Mouse (Mus musculus) frontal cortex, adult 2 months (tissue): Measurements from ENCODE around the gene Rab36. TPM values are rescaled to one million over a fixed set of nuclear protein-coding genes. Genes with fewer than 3 reads are reported as not detected.

ENCODE experiments used
- DNase-seq, 2 experiments: peaks; one replicate each; pipeline ENCODE4 v3.0.0; 2022; ENCODE audit warnings: low spot score in 1 of 2; ENCODE audit errors: extremely low spot score in 1 of 2
- polyA plus RNA-seq: library from polyadenylated mRNA; depleted of rRNA; stranded (reverse); fragments of >200 nt; gene quantifications from 2 replicates; pipeline ENCODE4 v1.2.3, GENCODE M21; 2012; rRNA removed

Gene Rab36
- 41.6 TPM in 2 replicates for polyA plus RNA-seq

- peak; percentile 94 to 96 for DNase-seq
These were observed at the start of gene Rab36 for GRCm38 (mm10) chr10:75036883-75037379. Rab36 (plus strand) TSS chr10:75037058.

- DNase-seq, result no peak
These were observed 49.0 kb upstream of the Rab36 start for GRCm38 (mm10) chr10:74987698-74988470.

- no peak for DNase-seq
These were observed 47.0 kb upstream of the Rab36 start for GRCm38 (mm10) chr10:74989814-74990213.

GRCm38 (mm10) chr10:74990584-74991322 lies 46.1 kb upstream of the Rab36 start:
- DNase-seq, result no peak

DNA sequence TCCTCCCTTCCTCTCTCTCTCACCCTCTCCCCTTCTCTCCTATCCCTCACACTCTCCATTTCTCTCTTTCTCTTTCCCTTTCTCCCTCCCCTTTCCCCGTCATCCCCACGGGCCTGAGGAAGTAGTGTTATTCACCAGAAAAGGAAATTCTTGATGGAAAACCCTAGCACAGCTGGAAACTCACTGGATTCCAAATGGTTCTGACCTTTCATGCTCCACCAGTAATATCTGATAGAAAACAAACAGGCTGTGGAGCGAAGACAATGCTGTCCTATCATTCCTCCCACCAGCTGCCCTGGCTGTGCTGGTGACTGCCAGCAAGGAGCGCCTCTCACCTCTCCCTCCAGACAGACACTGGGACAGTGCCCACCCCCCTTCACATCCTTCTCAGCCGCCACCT lies 42.0 kb upstream of the Rab36 start:
- no peak for DNase-seq

- DNase-seq, result peak in 1 of 2 experiments; percentile 65
These were observed 41.5 kb upstream of the Rab36 start for GRCm38 (mm10) chr10:74995377-74995776.

GRCm38 (mm10) chr10:75001391-75001790 lies 35.5 kb upstream of the Rab36 start:
- no peak for DNase-seq

GRCm38 (mm10) chr10:75004067-75004466 lies 32.8 kb upstream of the Rab36 start:
- no peak for DNase-seq

- peak; percentile 79 to 83 for DNase-seq
These were observed 29.8 kb upstream of the Rab36 start for GRCm38 (mm10) chr10:75006889-75007662.

GRCm38 (mm10) chr10:75010704-75011103 lies 26.2 kb upstream of the Rab36 start:
- no peak for DNase-seq

GRCm38 (mm10) chr10:75015465-75015864 lies 21.4 kb upstream of the Rab36 start:
- no peak for DNase-seq

DNA sequence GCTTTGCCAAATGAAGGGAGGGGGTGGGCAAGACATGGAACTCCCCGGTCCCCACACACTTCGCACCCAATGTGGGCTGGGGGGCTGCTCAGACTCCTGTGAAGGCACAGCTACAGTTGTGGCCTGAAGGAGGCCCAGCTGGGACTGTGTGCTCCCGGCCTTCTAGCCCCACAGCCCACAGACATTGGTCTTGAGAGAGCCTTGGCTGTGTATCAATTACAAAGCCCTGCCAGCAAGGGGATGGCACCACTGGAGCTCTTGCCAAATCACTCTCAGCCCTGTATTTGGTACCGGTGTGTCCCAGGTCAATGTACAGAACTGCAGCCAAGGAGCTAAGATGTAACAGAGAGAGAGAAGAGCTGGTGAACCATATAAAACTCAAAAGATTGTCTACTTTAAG lies 20.4 kb upstream of the Rab36 start:
- DNase-seq, result no peak

DNA sequence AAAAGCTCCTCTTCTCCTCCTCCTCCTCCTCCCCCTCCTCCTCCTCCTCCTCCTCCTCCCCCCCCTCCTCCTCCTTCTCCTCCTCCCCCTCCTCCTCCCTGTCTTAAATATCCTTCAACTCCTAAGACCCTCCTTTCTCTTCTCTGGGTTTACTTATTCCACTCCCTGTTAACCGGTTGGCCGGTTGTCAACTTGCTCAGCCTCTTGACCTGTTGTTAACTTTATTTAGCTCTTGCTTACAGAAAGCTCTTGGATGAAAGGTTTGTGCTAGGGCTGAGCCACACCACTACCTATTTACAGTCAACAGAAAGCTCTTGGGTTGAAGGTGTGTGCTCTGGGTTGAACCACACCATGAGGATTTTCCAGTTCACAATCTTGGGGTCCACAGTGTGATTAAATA lies 16.6 kb upstream of the Rab36 start:
- DNase-seq, result no peak

- DNase-seq, result peak; percentile 60 to 96
These were observed 15.7 kb upstream of the Rab36 start for GRCm38 (mm10) chr10:75021138-75021537.

GRCm38 (mm10) chr10:75026491-75026890 lies 10.4 kb upstream of the Rab36 start:
- no peak for DNase-seq

DNA sequence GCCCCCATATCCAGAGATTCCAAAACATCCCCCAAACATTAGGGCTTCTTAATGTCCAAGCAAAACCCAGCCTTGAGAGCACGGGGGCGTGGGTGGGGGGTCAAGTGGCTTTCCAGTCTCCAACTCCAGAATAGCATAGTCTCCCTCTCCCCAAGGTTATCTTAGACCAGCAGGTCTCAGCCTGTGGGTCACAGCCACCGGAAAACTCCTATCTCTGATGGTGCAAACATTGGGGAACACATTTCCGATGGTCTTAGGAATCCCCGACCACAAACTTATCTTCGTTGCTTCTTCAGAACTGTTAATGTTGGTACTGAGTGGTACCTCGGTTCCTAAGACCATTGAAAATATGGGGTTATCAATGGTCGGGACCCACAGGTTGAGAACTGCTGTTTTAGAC lies 8.1 kb upstream of the Rab36 start:
- DNase-seq, result no peak

DNA sequence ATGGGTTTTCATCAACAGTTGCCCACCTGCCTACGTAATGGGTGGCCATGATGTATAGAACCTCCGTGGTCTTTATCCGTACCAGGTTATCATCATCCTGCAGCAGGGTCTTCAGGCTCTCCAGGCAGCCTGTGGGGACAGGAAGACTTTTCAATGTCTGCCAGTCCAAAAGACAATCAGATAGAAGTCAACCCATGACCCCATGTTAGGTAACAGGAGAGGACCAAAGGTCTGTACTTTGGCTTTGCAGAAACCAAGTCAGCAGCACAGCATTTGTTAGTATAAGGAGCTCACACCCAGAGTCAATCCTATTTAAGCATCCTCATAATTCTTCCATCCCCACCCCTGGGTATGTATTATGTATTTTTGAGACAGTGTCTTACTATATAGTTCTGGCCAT lies 7.2 kb upstream of the Rab36 start:
- no peak for DNase-seq

GRCm38 (mm10) chr10:75030234-75030633 lies 6.6 kb upstream of the Rab36 start:
- DNase-seq, result no peak

DNA sequence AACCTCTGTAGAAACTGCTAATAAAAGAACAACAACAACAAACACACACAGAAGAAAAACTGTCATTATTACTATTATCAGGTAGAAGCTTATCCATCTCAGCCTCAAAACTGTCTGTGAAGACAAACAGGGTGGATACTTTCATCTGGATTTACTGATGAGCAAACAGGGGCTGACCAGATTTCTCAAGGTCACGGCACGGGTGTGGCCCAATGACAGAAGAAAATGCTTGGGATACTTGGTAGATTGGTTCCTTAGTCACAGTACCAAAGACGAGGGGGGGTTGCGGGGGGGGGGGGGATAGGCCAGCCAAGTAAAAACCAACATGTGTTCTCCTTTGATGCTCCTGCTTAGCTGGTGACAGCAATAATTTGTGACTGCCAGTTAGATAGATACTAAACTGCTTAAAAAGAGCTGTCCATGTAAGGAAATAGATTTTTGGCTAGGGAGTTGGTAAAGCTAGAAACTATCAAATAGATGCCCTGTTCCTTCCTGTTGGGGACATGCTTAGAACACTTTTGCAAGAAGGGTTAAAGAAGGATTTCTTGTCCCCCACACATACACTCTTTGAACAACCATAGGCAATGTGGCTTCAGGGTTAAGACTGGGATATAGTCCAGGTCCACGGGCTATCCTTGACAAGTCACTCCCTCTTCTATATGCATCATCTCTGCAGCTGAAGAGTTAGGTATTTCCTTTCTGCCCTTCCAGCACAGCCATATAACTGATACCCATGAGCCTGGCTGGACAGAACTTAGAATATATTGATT lies 5.3 kb upstream of the Rab36 start:
- no peak for DNase-seq

- DNase-seq, result peak; percentile 70 to 91
These were observed 4.5 kb upstream of the Rab36 start, which contains the start of gene Rsph14 for GRCm38 (mm10) chr10:75032395-75032794. Rsph14 (minus strand) TSS chr10:75032586.
